In genomic region chr1:89849151-89849860, GRCm38 (mm10) we compare ENCODE assay signal across 10 mouse cellular contexts.
A peak's percentile ranks its signal among the peaks of the same experiment; 100 is the strongest.
DNase-seq lines count a peak whose midpoint lies in the region; ATAC-seq and TF ChIP-seq lines count a peak whose summit lies in the region.
"Had no signal": no experiment of that assay in that cellular context is flagged by ENCODE, and none has a peak within 500 bp of the region (broad histone marks: within the 10 kb centered on the region; RNA-seq: fewer than 3 reads in every experiment).

No protein-coding gene starts in this region.

- no peak for TF ChIP-seq POLR2A in lung, adult 2 months (IDR thresholded peaks at IDR 0.05; ENCODE audit: borderline replicate concordance, extremely low read depth, low read depth, low read length)
- TF ChIP-seq POLR2A in heart, adult 2 months (IDR thresholded peaks at IDR 0.05; ENCODE audit: insufficient read depth, low read depth, low read length): no peak

- no peaks in the 10 kb centered on the region for H3K79me2 ChIP-seq in heart, adult 2 months (replicated peaks; ENCODE audit: control insufficient read depth, insufficient read depth, low read length)

- H3K4me2 ChIP-seq in limb, embryonic 11.5 days (ENCODE audit: low read depth, severe bottlenecking): peak overlapping the region; percentile 7; the same call in 1 of the 2 replicates
- H3K4me2 ChIP-seq: liver, embryonic 12.5 days had no signal

- no peaks in the 10 kb centered on the region for H3K36me3 ChIP-seq in limb, embryonic 11.5 days (ENCODE audit: control insufficient read depth, insufficient read depth, low read length)
- no peaks in the 10 kb centered on the region for H3K36me3 ChIP-seq in heart, adult 2 months (ENCODE audit: control insufficient read depth, insufficient read depth, low read length)
- H3K36me3 ChIP-seq: liver, embryonic 12.5 days had no signal

- peak; percentile 16 for DNase-seq in lung, postnatal 10 days
- DNase-seq in lung, adult 2 months: no peak
- DNase-seq in forelimb bud, embryonic 11.5 days (ENCODE audit: low read depth, low spot score): peak; percentile 56
- peak; percentile 61 for DNase-seq in limb, embryonic 11.5 days (ENCODE audit: low spot score)
- peak; percentile 16 for DNase-seq in retina, postnatal 7 days (ENCODE audit: low read depth, low spot score)
- no peak for DNase-seq in urinary bladder, postnatal 10 days (ENCODE audit: low spot score)
- no peak for DNase-seq in heart, adult 2 months
- DNase-seq: heart, adult 11 months; kidney, adult 8-10 months had no signal

- TF ChIP-seq EP300 in heart, adult 2 months (IDR thresholded peaks at IDR 0.05; ENCODE audit: insufficient read depth, low read depth, low read length): no peak

- WGBS in lung, adult 2 months: 69% methylated on average over 23 of the region's 23 CpGs
- 25% methylated on average over 23 of the region's 23 CpGs for WGBS in limb, embryonic 11.5 days
- WGBS in heart, adult 2 months: 92% methylated on average over 23 of the region's 23 CpGs

- no peak for ATAC-seq in limb, embryonic 11.5 days (ENCODE audit: insufficient number of reproducible peaks, low FRiP score, low TSS enrichment, low read depth)
- ATAC-seq: liver, embryonic 12.5 days had no signal

- H3K4me1 ChIP-seq in lung, adult 2 months (ENCODE audit: control insufficient read depth, insufficient read depth, low read length): no peaks in the 10 kb centered on the region
- H3K4me1 ChIP-seq in limb, embryonic 11.5 days (ENCODE audit: control insufficient read depth, insufficient read depth, low read length): peaks cover 40% of the 10 kb centered on the region
- no peaks in the 10 kb centered on the region for H3K4me1 ChIP-seq in heart, adult 2 months (ENCODE audit: control insufficient read depth, insufficient read depth, low read length)
- H3K4me1 ChIP-seq: liver, embryonic 12.5 days had no signal

- no peak overlapping the region for H3K4me3 ChIP-seq in lung, adult 2 months (replicated peaks; ENCODE audit: extremely low read depth, low read depth, low read length)
- H3K4me3 ChIP-seq in limb, embryonic 11.5 days (ENCODE audit: low read depth, low read length): no peak overlapping the region
- H3K4me3 ChIP-seq in heart, adult 2 months: no peak overlapping the region
- H3K4me3 ChIP-seq: liver, embryonic 12.5 days had no signal

- no peaks in the 10 kb centered on the region for H3K27me3 ChIP-seq in limb, embryonic 11.5 days (ENCODE audit: control insufficient read depth, insufficient read depth, low read length)
- H3K27me3 ChIP-seq in heart, adult 2 months (ENCODE audit: control insufficient read depth, insufficient read depth, low read length): no peaks in the 10 kb centered on the region
- H3K27me3 ChIP-seq: liver, embryonic 12.5 days had no signal

- no peak overlapping the region for H3K27ac ChIP-seq in limb, embryonic 11.5 days (replicated peaks; ENCODE audit: low read depth, low read length)
- no peak overlapping the region for H3K27ac ChIP-seq in heart, adult 2 months
- H3K27ac ChIP-seq: liver, embryonic 12.5 days had no signal

- TF ChIP-seq CTCF in lung, adult 2 months (IDR thresholded peaks at IDR 0.05; ENCODE audit: insufficient read depth, low read length): no peak
- TF ChIP-seq CTCF in heart, adult 2 months (IDR thresholded peaks at IDR 0.05): no peak

- no peaks in the 10 kb centered on the region for H3K9me3 ChIP-seq in limb, embryonic 11.5 days (ENCODE audit: control insufficient read depth, low read length)
- H3K9me3 ChIP-seq: liver, embryonic 12.5 days had no signal

- H3K9ac ChIP-seq in limb, embryonic 11.5 days (ENCODE audit: low read length): no peak overlapping the region
- no peak overlapping the region for H3K9ac ChIP-seq in heart, adult 2 months (ENCODE audit: low read depth, low read length)
- H3K9ac ChIP-seq: liver, embryonic 12.5 days had no signal

- intact Hi-C loops in heart, adult 2 months (cut with DNase I): no loop called here

Comparison
In these comparisons a context has a peak if more than half of its experiments do, and no peak if none do; other contexts are left out.
1. DNase-seq: peak in lung, postnatal 10 days (single experiment), forelimb bud, embryonic 11.5 days (single experiment), limb, embryonic 11.5 days (single experiment) and retina, postnatal 7 days (single experiment); none in lung, adult 2 months (single experiment), urinary bladder, postnatal 10 days (single experiment) and heart, adult 2 months (0 of 2).